Mouse (Mus musculus) urinary bladder, adult 2 months (tissue): ENCODE measurements at regions not wholly inside any gene's neighbourhood (a gene's known extent, or its start where the extent isn't known, plus 50 kb on each side); places are given as distances from the start of the nearest gene placed in this dataset.

Experiments
- DNase-seq: peaks from one replicate; pipeline ENCODE4 v3.0.0; 2022; ENCODE audit warnings: low spot score

DNA sequence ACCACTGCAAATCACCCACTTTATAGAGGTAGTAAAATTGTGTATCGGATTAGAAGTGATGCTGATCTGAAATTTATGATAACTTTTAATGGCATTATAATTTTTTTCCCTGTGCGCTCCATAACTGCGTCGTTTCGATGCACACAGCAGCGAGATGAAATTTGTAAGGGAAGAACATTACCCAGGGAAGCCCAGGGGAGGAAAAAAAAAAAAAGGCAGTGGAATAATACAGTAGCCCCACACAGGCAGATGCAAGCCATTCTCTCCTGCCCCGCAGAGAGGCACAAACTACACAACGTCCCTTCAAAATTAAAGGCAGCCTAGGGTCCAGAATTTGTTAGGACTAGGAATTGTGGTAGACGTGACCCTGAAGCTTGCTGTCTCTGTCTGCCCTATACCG, 234.2 kb downstream of the Il20rb start:
- DNase-seq, result no peak
